Mouse (Mus musculus): Measurements from ENCODE around the gene Pde10a.

GRCm38 (mm10) chr17:8923074-8923473 is 397.9 kb downstream of the Pde10a start:
- TF ChIP-seq POLR2A (IDR thresholded peaks at IDR 0.05; ENCODE audit: low read depth, low read length): no peak
- TF ChIP-seq CTCF (conservative IDR thresholded peaks at IDR 0.05; ENCODE audit: insufficient read depth, insufficient read length, low read depth, low read length): no peak
